Mouse (Mus musculus): ENCODE results near the gene Eif2b1. TPM values are rescaled to one million over a fixed set of nuclear protein-coding genes. Genes with fewer than 3 reads are reported as not detected.

Gene Eif2b1
- polyA plus RNA-seq, 1 experiment from 2014 or later: 71.1 TPM

GRCm38 (mm10) chr5:124538813-124539792 lies 39.8 kb downstream of the Eif2b1 start:
- no peak overlapping the region for H3K9ac ChIP-seq (replicated peaks; ENCODE audit: low read depth, low read length)
- H3K4me2 ChIP-seq (ENCODE audit: low read length): no peak overlapping the region
- no peak overlapping the region for H3K4me3 ChIP-seq (replicated peaks; ENCODE audit: low read length)
- ATAC-seq: no peak
- H3K27ac ChIP-seq (ENCODE audit: low read length): no peak overlapping the region
- peaks cover 14% of the 10 kb centered on the region for H3K4me1 ChIP-seq (replicated peaks; ENCODE audit: control insufficient read depth, insufficient read depth, low read length)
- no peaks in the 10 kb centered on the region for H3K9me3 ChIP-seq (ENCODE audit: control insufficient read depth, low read length)
- no peaks in the 10 kb centered on the region; the same call in 1 of the 2 replicates for H3K27me3 ChIP-seq (replicated peaks; ENCODE audit: control insufficient read depth, insufficient read depth, low read length)
- 73% methylated on average over 14 of the region's 16 CpGs for WGBS
- peaks cover 3% of the 10 kb centered on the region; the same call in 1 of the 2 replicates for H3K36me3 ChIP-seq (ENCODE audit: control insufficient read depth, insufficient read depth)

DNA sequence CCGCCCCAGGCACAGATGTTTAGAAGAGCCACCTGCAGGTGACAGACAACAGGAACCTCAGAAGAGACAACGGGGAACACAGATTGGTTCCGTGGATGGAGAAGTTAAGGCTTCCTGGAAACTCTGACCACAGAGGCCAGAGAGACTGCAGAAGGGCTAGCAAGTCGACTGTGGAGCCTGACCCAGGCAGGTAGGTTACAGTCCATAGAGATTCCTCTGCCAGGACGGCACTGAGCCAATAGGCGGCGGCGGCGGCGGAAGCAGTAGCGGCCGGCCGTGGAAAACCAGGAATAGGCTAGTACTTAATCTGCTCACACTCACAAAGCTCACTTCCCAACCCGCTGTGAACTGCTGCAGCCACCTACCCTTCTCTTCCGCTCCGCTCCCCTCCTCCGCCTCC lies 42.2 kb downstream of the Eif2b1 start:
- no peak overlapping the region for H3K4me2 ChIP-seq (ENCODE audit: low read length)
- no peak for ATAC-seq
- H3K9ac ChIP-seq (replicated peaks; ENCODE audit: low read depth, low read length): no peak overlapping the region
- 5% methylated on average over 17 of the region's 17 CpGs for WGBS
- H3K27ac ChIP-seq (ENCODE audit: low read length): no peak overlapping the region
- H3K4me3 ChIP-seq (replicated peaks; ENCODE audit: low read length): no peak overlapping the region
- no peaks in the 10 kb centered on the region for H3K36me3 ChIP-seq (ENCODE audit: control insufficient read depth, insufficient read depth)
- H3K4me1 ChIP-seq (replicated peaks; ENCODE audit: control insufficient read depth, insufficient read depth, low read length): peaks cover 9% of the 10 kb centered on the region
- H3K9me3 ChIP-seq (ENCODE audit: control insufficient read depth, low read length): no peaks in the 10 kb centered on the region
- no peaks in the 10 kb centered on the region; the same call in 1 of the 2 replicates for H3K27me3 ChIP-seq (replicated peaks; ENCODE audit: control insufficient read depth, insufficient read depth, low read length)

DNA sequence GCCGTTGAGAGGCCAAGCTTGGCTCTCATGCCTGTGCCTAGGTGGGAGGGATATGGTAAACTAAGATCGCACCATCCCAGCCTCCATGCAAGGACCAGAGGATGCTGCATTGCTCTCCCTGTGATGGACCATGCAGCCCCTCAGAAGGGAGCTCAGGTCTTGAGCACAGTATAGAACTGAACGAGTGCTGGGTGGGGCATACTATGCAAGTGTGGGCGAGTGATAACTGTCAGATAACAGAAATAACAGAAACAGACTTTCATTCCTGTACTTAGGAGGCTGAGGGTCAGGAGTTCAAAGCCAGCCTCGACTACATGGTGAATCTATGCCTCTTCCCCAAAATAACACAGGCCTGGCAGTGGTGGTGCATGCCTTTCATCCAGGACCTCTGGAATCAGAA lies 43.9 kb downstream of the Eif2b1 start:
- Histone ChIP-seq H3K4me3 (replicated peaks; ENCODE audit: low read length) (no peak overlapping the region), H3K27ac (ENCODE audit: low read length) (no peak overlapping the region), H3K36me3 (ENCODE audit: control insufficient read depth, insufficient read depth) (no peaks in the 10 kb centered on the region), H3K4me2 (ENCODE audit: low read length) (no peak overlapping the region), H3K9me3 (ENCODE audit: control insufficient read depth, low read length) (no peaks in the 10 kb centered on the region), H3K27me3 (replicated peaks; ENCODE audit: control insufficient read depth, insufficient read depth, low read length) (no peaks in the 10 kb centered on the region; the same call in 1 of the 2 replicates), H3K4me1 (replicated peaks; ENCODE audit: control insufficient read depth, insufficient read depth, low read length) (peaks cover 15% of the 10 kb centered on the region), H3K9ac (replicated peaks; ENCODE audit: low read depth, low read length) (no peak overlapping the region)
- 75% methylated on average over 5 of the region's 5 CpGs for WGBS
- ATAC-seq: no peak

DNA sequence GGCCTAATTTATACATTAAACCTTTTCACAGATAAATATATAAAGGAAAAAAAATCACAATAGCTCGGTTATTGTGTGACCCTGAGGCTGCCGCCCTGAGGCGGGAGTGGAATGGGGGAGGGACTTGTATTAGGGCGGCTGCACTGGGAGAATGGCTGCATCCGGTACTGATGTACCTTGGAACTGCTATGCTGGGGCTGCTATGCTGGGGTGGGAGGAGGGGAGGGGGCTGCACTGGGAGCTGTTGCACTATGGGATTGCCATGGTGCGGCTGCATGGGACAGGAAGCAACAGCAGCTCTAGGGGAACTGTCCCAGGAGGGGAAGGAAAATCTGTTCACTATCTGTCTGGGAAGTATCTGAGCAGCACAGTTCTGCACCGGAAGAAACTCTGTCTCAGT lies 46.5 kb downstream of the Eif2b1 start:
- Histone ChIP-seq H3K27me3 (replicated peaks; ENCODE audit: control insufficient read depth, insufficient read depth, low read length) (no peaks in the 10 kb centered on the region; the same call in 1 of the 2 replicates), H3K36me3 (ENCODE audit: control insufficient read depth, insufficient read depth) (no peaks in the 10 kb centered on the region), H3K4me1 (replicated peaks; ENCODE audit: control insufficient read depth, insufficient read depth, low read length) (peaks cover 34% of the 10 kb centered on the region), H3K27ac (ENCODE audit: low read length) (no peak overlapping the region), H3K4me2 (ENCODE audit: low read length) (no peak overlapping the region), H3K9me3 (ENCODE audit: control insufficient read depth, low read length) (no peaks in the 10 kb centered on the region), H3K4me3 (replicated peaks; ENCODE audit: low read length) (no peak overlapping the region), H3K9ac (replicated peaks; ENCODE audit: low read depth, low read length) (no peak overlapping the region)
- 32% methylated on average over 7 of the region's 7 CpGs for WGBS
- ATAC-seq: no peak

- WGBS: 14% methylated on average over 14 of the region's 14 CpGs
- peak overlapping the region; percentile 70 for H3K27ac ChIP-seq (ENCODE audit: low read length)
- H3K4me2 ChIP-seq (ENCODE audit: low read length): peak overlapping the region; percentile 79
- H3K9ac ChIP-seq (replicated peaks; ENCODE audit: low read depth, low read length): peak overlapping the region; percentile 76
- no peaks in the 10 kb centered on the region; the same call in 1 of the 2 replicates for H3K27me3 ChIP-seq (replicated peaks; ENCODE audit: control insufficient read depth, insufficient read depth, low read length)
- H3K4me3 ChIP-seq (replicated peaks; ENCODE audit: low read length): peak overlapping the region; percentile 85
- H3K36me3 ChIP-seq (ENCODE audit: control insufficient read depth, insufficient read depth): no peaks in the 10 kb centered on the region
- peaks cover 31% of the 10 kb centered on the region for H3K4me1 ChIP-seq (replicated peaks; ENCODE audit: control insufficient read depth, insufficient read depth, low read length)
- peak; percentile 64 for ATAC-seq
- no peaks in the 10 kb centered on the region for H3K9me3 ChIP-seq (ENCODE audit: control insufficient read depth, low read length)
These were observed 47.4 kb downstream of the Eif2b1 start for GRCm38 (mm10) chr5:124531583-124531930.

DNA sequence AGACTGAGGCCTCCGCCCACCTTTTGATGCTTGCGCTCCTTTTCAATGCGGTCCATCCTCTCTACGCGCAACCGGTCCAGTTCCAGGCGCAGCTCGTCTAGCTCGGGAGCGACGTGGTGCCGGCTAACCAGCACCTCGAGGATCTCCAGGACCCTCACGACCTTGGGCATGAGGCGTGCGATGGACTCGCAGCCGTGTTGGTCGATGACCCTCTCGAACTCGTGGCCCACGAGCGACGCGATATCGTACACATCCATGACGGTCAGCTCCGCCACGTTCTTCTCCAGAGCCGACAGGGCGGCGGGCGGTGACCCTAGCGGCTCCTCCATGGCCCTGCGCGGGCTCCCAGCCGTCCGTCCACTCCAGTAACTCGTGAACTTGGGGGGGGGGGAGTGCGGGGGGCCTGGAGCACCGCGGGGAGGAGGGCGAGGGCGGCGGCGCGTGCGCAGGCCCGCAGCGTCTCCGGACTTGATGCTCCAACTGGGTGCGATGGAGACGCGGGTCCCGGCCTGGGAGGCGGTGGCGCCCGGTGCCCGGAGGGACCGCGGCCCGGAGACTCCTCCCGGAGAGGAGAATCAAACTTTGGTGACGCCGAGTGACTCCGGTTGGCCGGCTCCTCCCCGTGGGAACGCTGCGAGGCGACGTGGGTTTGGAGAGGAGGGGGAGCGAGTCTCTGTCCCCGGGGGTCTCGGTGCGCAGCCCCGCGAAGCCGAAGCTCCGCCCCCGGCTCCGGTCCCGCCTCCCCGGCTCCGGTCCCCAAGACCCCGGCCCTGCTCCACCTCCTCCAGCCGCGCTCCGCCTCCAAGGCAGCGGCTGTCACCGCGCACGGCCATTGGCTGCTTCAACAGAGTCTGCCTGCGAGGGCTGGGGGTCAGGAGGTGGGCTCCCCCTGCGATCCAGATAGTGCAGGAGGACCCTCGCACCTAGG lies 48.0 kb downstream of the Eif2b1 start, which contains the start of gene Rilpl1:
Gene Rilpl1 (minus strand): TSS at position 737 of the 928 bp plus-strand sequence.
- H3K27me3 ChIP-seq (replicated peaks; ENCODE audit: control insufficient read depth, insufficient read depth, low read length): no peaks in the 10 kb centered on the region; the same call in 1 of the 2 replicates
- no peaks in the 10 kb centered on the region for H3K9me3 ChIP-seq (ENCODE audit: control insufficient read depth, low read length)
- under 1% methylated on average over 77 of the region's 96 CpGs for WGBS
- H3K4me2 ChIP-seq (ENCODE audit: low read length): peak within 1 kb of the TSS; percentile 79
- peak within 1 kb of the TSS; percentile 76 for H3K9ac ChIP-seq (replicated peaks; ENCODE audit: low read depth, low read length)
- H3K4me1 ChIP-seq (replicated peaks; ENCODE audit: control insufficient read depth, insufficient read depth, low read length): peaks cover 31% of the 10 kb centered on the region
- ATAC-seq: peak; percentile 96
- peak within 1 kb of the TSS; percentile 85 for H3K4me3 ChIP-seq (replicated peaks; ENCODE audit: low read length)
- H3K27ac ChIP-seq (ENCODE audit: low read length): peak within 1 kb of the TSS; percentile 70
- no peaks in the 10 kb centered on the region for H3K36me3 ChIP-seq (ENCODE audit: control insufficient read depth, insufficient read depth)

GRCm38 (mm10) chr5:124529697-124530096 lies 49.2 kb downstream of the Eif2b1 start:
- Histone ChIP-seq H3K9me3 (ENCODE audit: control insufficient read depth, low read length) (no peaks in the 10 kb centered on the region), H3K27ac (ENCODE audit: low read length) (no peak overlapping the region), H3K9ac (replicated peaks; ENCODE audit: low read depth, low read length) (no peak overlapping the region), H3K4me1 (replicated peaks; ENCODE audit: control insufficient read depth, insufficient read depth, low read length) (peaks cover 31% of the 10 kb centered on the region), H3K4me2 (ENCODE audit: low read length) (peak overlapping the region; percentile 79), H3K36me3 (ENCODE audit: control insufficient read depth, insufficient read depth) (no peaks in the 10 kb centered on the region), H3K4me3 (replicated peaks; ENCODE audit: low read length) (peak overlapping the region; percentile 85), H3K27me3 (replicated peaks; ENCODE audit: control insufficient read depth, insufficient read depth, low read length) (no peaks in the 10 kb centered on the region)
- no peak for ATAC-seq
- 70% methylated on average over 8 of the region's 8 CpGs for WGBS

DNA sequence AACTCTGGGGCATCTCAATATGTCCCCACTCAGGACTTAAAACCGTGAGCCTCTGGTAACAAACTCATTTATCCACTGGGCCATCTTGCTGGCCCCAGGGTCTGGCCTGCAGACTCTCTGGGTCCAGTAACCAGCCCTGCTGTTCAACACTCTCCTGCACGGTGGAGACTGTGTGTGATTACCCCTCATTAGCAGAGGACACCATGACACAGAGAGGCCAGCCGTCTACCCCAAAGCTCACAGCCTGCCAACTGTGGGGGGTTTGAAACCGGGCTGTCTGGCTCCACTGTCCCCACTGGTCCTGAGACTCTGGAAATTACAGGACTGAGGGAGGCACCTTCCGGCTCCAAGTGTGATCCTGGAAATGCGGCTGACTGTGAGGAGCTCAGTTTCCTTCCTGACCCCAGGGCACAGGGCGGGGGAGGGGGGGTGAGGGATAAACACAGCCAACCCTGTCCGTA lies 49.7 kb downstream of the Eif2b1 start:
- H3K36me3 ChIP-seq (ENCODE audit: control insufficient read depth, insufficient read depth): no peaks in the 10 kb centered on the region
- no peaks in the 10 kb centered on the region for H3K27me3 ChIP-seq (replicated peaks; ENCODE audit: control insufficient read depth, insufficient read depth, low read length)
- 38% methylated on average over 8 of the region's 8 CpGs for WGBS
- no peak overlapping the region for H3K4me3 ChIP-seq (replicated peaks; ENCODE audit: low read length)
- peaks cover 31% of the 10 kb centered on the region for H3K4me1 ChIP-seq (replicated peaks; ENCODE audit: control insufficient read depth, insufficient read depth, low read length)
- H3K9ac ChIP-seq (replicated peaks; ENCODE audit: low read depth, low read length): peak overlapping the region; percentile 16; the same call in 1 of the 2 replicates
- H3K9me3 ChIP-seq (ENCODE audit: control insufficient read depth, low read length): no peaks in the 10 kb centered on the region
- peak overlapping the region; percentile 79 for H3K4me2 ChIP-seq (ENCODE audit: low read length)
- no peak for ATAC-seq
- no peak overlapping the region for H3K27ac ChIP-seq (ENCODE audit: low read length)

- H3K9ac ChIP-seq (replicated peaks; ENCODE audit: low read depth, low read length): no peak overlapping the region
- no peak overlapping the region for H3K27ac ChIP-seq (ENCODE audit: low read length)
- no peaks in the 10 kb centered on the region for H3K27me3 ChIP-seq (replicated peaks; ENCODE audit: control insufficient read depth, insufficient read depth, low read length)
- no peaks in the 10 kb centered on the region for H3K9me3 ChIP-seq (ENCODE audit: control insufficient read depth, low read length)
- WGBS: 40% methylated on average over 9 of the region's 9 CpGs
- no peak overlapping the region for H3K4me3 ChIP-seq (replicated peaks; ENCODE audit: low read length)
- no peaks in the 10 kb centered on the region for H3K36me3 ChIP-seq (ENCODE audit: control insufficient read depth, insufficient read depth)
- peak overlapping the region; percentile 6 for H3K4me2 ChIP-seq (ENCODE audit: low read length)
- peaks cover 31% of the 10 kb centered on the region for H3K4me1 ChIP-seq (replicated peaks; ENCODE audit: control insufficient read depth, insufficient read depth, low read length)
- no peak for ATAC-seq
These were observed 50.1 kb downstream of the Eif2b1 start for GRCm38 (mm10) chr5:124528791-124529190.

Data from forebrain, embryonic 16.5 days (tissue).